Mouse (Mus musculus): ENCODE data around the gene Rnf10. TPM values are rescaled to one million over a fixed set of nuclear protein-coding genes. Genes with fewer than 3 reads are reported as not detected.

Rnf10 gene
- polyA plus RNA-seq, 1 experiment, result 177 TPM

- no peak for TF ChIP-seq CTCF (IDR thresholded peaks at IDR 0.05; ENCODE audit: extremely low read depth, insufficient read depth, low read length)
- no peak for TF ChIP-seq POLR2A (IDR thresholded peaks at IDR 0.05; ENCODE audit: extremely low read depth, insufficient read depth, low read length)
- H3K27ac ChIP-seq (ENCODE audit: insufficient read depth, low read length), result no peak overlapping the region
- H3K4me1 ChIP-seq (ENCODE audit: control insufficient read depth, insufficient read depth, low read length), result peaks cover 20% of the 10 kb centered on the region
- H3K4me3 ChIP-seq (ENCODE audit: insufficient read depth, low read length), result no peak overlapping the region
These were observed 5.1 kb downstream of the Rnf10 start for GRCm38 (mm10) chr5:115267469-115268045.

- Histone ChIP-seq H3K4me3 (ENCODE audit: insufficient read depth, low read length) (no peak overlapping the region), H3K27ac (ENCODE audit: insufficient read depth, low read length) (no peak overlapping the region), H3K4me1 (ENCODE audit: control insufficient read depth, insufficient read depth, low read length) (peaks cover 20% of the 10 kb centered on the region)
- TF ChIP-seq CTCF (IDR thresholded peaks at IDR 0.05; ENCODE audit: extremely low read depth, insufficient read depth, low read length) (no peak), POLR2A (IDR thresholded peaks at IDR 0.05; ENCODE audit: extremely low read depth, insufficient read depth, low read length) (no peak)
These were observed 5.8 kb downstream of the Rnf10 start for GRCm38 (mm10) chr5:115266787-115267468.

- no peak for TF ChIP-seq POLR2A (IDR thresholded peaks at IDR 0.05; ENCODE audit: extremely low read depth, insufficient read depth, low read length)
- no peak for TF ChIP-seq CTCF (IDR thresholded peaks at IDR 0.05; ENCODE audit: extremely low read depth, insufficient read depth, low read length)
- Histone ChIP-seq H3K4me1 (ENCODE audit: control insufficient read depth, insufficient read depth, low read length) (peaks cover 20% of the 10 kb centered on the region), H3K27ac (ENCODE audit: insufficient read depth, low read length) (no peak overlapping the region), H3K4me3 (ENCODE audit: insufficient read depth, low read length) (no peak overlapping the region)
These were observed 6.4 kb downstream of the Rnf10 start for GRCm38 (mm10) chr5:115266340-115266739.

GRCm38 (mm10) chr5:115262502-115263291 is 10.0 kb downstream of the Rnf10 start:
- no peak overlapping the region for H3K27ac ChIP-seq (ENCODE audit: insufficient read depth, low read length)
- TF ChIP-seq POLR2A (IDR thresholded peaks at IDR 0.05; ENCODE audit: extremely low read depth, insufficient read depth, low read length), result no peak
- no peak for TF ChIP-seq CTCF (IDR thresholded peaks at IDR 0.05; ENCODE audit: extremely low read depth, insufficient read depth, low read length)
- H3K4me3 ChIP-seq (ENCODE audit: insufficient read depth, low read length), result no peak overlapping the region
- peaks cover 5% of the 10 kb centered on the region for H3K4me1 ChIP-seq (ENCODE audit: control insufficient read depth, insufficient read depth, low read length)

GRCm38 (mm10) chr5:115261880-115262279 is 10.8 kb downstream of the Rnf10 start:
- Histone ChIP-seq H3K4me3 (ENCODE audit: insufficient read depth, low read length) (no peak overlapping the region), H3K4me1 (ENCODE audit: control insufficient read depth, insufficient read depth, low read length) (peaks cover 2% of the 10 kb centered on the region; the same call in 1 of the 2 replicates)

GRCm38 (mm10) chr5:115261141-115261540 is 11.6 kb downstream of the Rnf10 start:
- TF ChIP-seq CTCF (IDR thresholded peaks at IDR 0.05; ENCODE audit: extremely low read depth, insufficient read depth, low read length) (no peak), POLR2A (IDR thresholded peaks at IDR 0.05; ENCODE audit: extremely low read depth, insufficient read depth, low read length) (no peak)
- Histone ChIP-seq H3K4me1 (ENCODE audit: control insufficient read depth, insufficient read depth, low read length) (no peaks in the 10 kb centered on the region; the same call in 1 of the 2 replicates), H3K27ac (ENCODE audit: insufficient read depth, low read length) (no peak overlapping the region), H3K4me3 (ENCODE audit: insufficient read depth, low read length) (no peak overlapping the region)

More at GRCm38 (mm10) chr5:115261880-115262279, 10.8 kb downstream of the Rnf10 start:
- no peak for TF ChIP-seq CTCF (IDR thresholded peaks at IDR 0.05; ENCODE audit: extremely low read depth, insufficient read depth, low read length)
- TF ChIP-seq POLR2A (IDR thresholded peaks at IDR 0.05; ENCODE audit: extremely low read depth, insufficient read depth, low read length), result no peak
- H3K27ac ChIP-seq (ENCODE audit: insufficient read depth, low read length), result no peak overlapping the region

GRCm38 (mm10) chr5:115260356-115260755 is 12.3 kb downstream of the Rnf10 start:
- no peak overlapping the region for H3K4me3 ChIP-seq (ENCODE audit: insufficient read depth, low read length)
- TF ChIP-seq CTCF (IDR thresholded peaks at IDR 0.05; ENCODE audit: extremely low read depth, insufficient read depth, low read length) (no peak), POLR2A (IDR thresholded peaks at IDR 0.05; ENCODE audit: extremely low read depth, insufficient read depth, low read length) (no peak)
- no peak overlapping the region for H3K27ac ChIP-seq (ENCODE audit: insufficient read depth, low read length)
- H3K4me1 ChIP-seq (ENCODE audit: control insufficient read depth, insufficient read depth, low read length), result no peaks in the 10 kb centered on the region

- Histone ChIP-seq H3K4me1 (ENCODE audit: control insufficient read depth, insufficient read depth, low read length) (no peaks in the 10 kb centered on the region), H3K4me3 (ENCODE audit: insufficient read depth, low read length) (no peak overlapping the region), H3K27ac (ENCODE audit: insufficient read depth, low read length) (no peak overlapping the region)
- TF ChIP-seq POLR2A (IDR thresholded peaks at IDR 0.05; ENCODE audit: extremely low read depth, insufficient read depth, low read length) (no peak), CTCF (IDR thresholded peaks at IDR 0.05; ENCODE audit: extremely low read depth, insufficient read depth, low read length) (no peak)
These were observed 15.7 kb downstream of the Rnf10 start for GRCm38 (mm10) chr5:115256909-115257546.

- no peaks in the 10 kb centered on the region for H3K4me1 ChIP-seq (ENCODE audit: control insufficient read depth, insufficient read depth, low read length)
- no peak overlapping the region for H3K4me3 ChIP-seq (ENCODE audit: insufficient read depth, low read length)
- TF ChIP-seq CTCF (IDR thresholded peaks at IDR 0.05; ENCODE audit: extremely low read depth, insufficient read depth, low read length) (no peak), POLR2A (IDR thresholded peaks at IDR 0.05; ENCODE audit: extremely low read depth, insufficient read depth, low read length) (no peak)
- H3K27ac ChIP-seq (ENCODE audit: insufficient read depth, low read length), result no peak overlapping the region
These were observed 17.2 kb downstream of the Rnf10 start for GRCm38 (mm10) chr5:115255472-115255871.

Measured in cortical plate, adult 2 months (tissue).